Mouse (Mus musculus) forebrain, embryonic 15.5 days (tissue): ENCODE measurements at regions not wholly inside any gene's neighbourhood (a gene's known extent, or its start where the extent isn't known, plus 50 kb on each side); places are given as distances from the start of the nearest gene placed in this dataset.

Source experiments
- ATAC-seq: fragments of 200-750 bp; cut with Nextera tagmentation; replicated peaks from 2 replicates; pipeline ENCODE4 v1.8.0; 2017; ENCODE audit warnings: mild to moderate bottlenecking, moderate TSS enrichment, moderate library complexity
- H3K27ac ChIP-seq: fragments of 300-500 bp; sonication (generic); replicated peaks from 2 replicates; pipeline ENCODE4 v1.5.1; 2015; ENCODE audit warnings: mild to moderate bottlenecking, inconsistent platforms
- H3K27me3 ChIP-seq: fragments of 300-500 bp; sonication (generic); 2 replicates; pipeline ENCODE4 v1.6.1; 2015; ENCODE audit warnings: inconsistent platforms
- H3K36me3 ChIP-seq: fragments of 300-500 bp; sonication (generic); 2 replicates; pipeline ENCODE4 v1.6.1; 2015; ENCODE audit warnings: mild to moderate bottlenecking, inconsistent platforms
- H3K4me1 ChIP-seq: fragments of 300-500 bp; sonication (generic); 2 replicates; pipeline ENCODE4 v1.6.1; 2015; ENCODE audit warnings: inconsistent platforms
- H3K4me2 ChIP-seq: fragments of 300-500 bp; sonication (generic); replicated peaks from 2 replicates; pipeline ENCODE4 v1.6.1; 2015; ENCODE audit warnings: mild to moderate bottlenecking, inconsistent platforms
- H3K4me3 ChIP-seq: fragments of 300-500 bp; sonication (generic); 2 replicates; pipeline ENCODE4 v1.5.1; 2015; ENCODE audit warnings: mild to moderate bottlenecking, inconsistent platforms
- H3K9ac ChIP-seq: fragments of 300-500 bp; sonication (generic); replicated peaks from 2 replicates; pipeline ENCODE4 v1.6.1; 2015; ENCODE audit warnings: mild to moderate bottlenecking, inconsistent platforms
- H3K9me3 ChIP-seq: fragments of 300-500 bp; sonication (generic); 2 replicates; pipeline ENCODE4 v1.6.1; 2016; ENCODE audit warnings: inconsistent platforms
- WGBS: fragments of 180-500 bp; shearing (Covaris S2); methylation state at CpG from one replicate; pipeline ENCODE4 v1.1.7; 2015; ENCODE audit warnings: mixed read lengths; 5-methylcytosine and 5-hydroxymethylcytosine counted together

GRCm38 (mm10) chr10:67658005-67658545, 109.3 kb upstream of the Ado start:
- H3K4me1 ChIP-seq: no peaks in the 10 kb centered on the region
- no peak overlapping the region for H3K27ac ChIP-seq
- H3K36me3 ChIP-seq: no peaks in the 10 kb centered on the region
- no peaks in the 10 kb centered on the region for H3K9me3 ChIP-seq
- no peak for ATAC-seq
- no peak overlapping the region for H3K4me3 ChIP-seq
- 82% methylated on average over 4 of the region's 4 CpGs for WGBS
- H3K9ac ChIP-seq: no peak overlapping the region
- H3K27me3 ChIP-seq: no peaks in the 10 kb centered on the region
- H3K4me2 ChIP-seq: no peak overlapping the region

DNA sequence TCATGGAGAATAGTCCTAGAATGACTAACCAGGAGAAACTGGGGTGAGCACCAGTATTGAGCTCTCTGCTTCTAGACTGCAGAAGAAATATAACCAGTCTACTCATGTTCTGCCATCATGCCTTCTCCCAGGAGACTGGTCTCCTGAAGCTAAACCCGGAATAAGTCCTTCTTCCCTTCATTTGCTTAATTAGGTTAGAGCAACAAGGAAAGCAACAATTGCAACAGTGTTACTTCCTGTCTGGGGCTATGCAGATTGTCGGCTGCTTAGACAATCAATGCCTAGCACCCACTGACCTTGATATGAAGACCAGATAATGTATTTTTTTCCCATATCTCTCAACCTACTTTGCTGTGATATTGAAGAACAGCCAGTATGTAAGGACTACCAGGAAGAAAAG, 108.5 kb upstream of the Ado start:
- ATAC-seq: no peak
- Histone ChIP-seq H3K27ac (no peak overlapping the region), H3K4me3 (no peak overlapping the region), H3K36me3 (no peaks in the 10 kb centered on the region), H3K9me3 (no peaks in the 10 kb centered on the region), H3K9ac (no peak overlapping the region), H3K4me2 (no peak overlapping the region), H3K4me1 (no peaks in the 10 kb centered on the region), H3K27me3 (no peaks in the 10 kb centered on the region)
- WGBS: 68% methylated on average over 2 of the region's 2 CpGs

GRCm38 (mm10) chr10:67654518-67654917, 105.8 kb upstream of the Ado start:
- Histone ChIP-seq H3K27ac (no peak overlapping the region), H3K9me3 (no peaks in the 10 kb centered on the region), H3K9ac (no peak overlapping the region), H3K4me1 (no peaks in the 10 kb centered on the region), H3K4me3 (no peak overlapping the region), H3K36me3 (no peaks in the 10 kb centered on the region), H3K4me2 (no peak overlapping the region), H3K27me3 (no peaks in the 10 kb centered on the region)
- WGBS: 85% methylated on average over 10 of the region's 10 CpGs
- ATAC-seq: no peak

GRCm38 (mm10) chr10:67652300-67652699, 103.5 kb upstream of the Ado start:
- no peak overlapping the region for H3K27ac ChIP-seq
- no peaks in the 10 kb centered on the region for H3K36me3 ChIP-seq
- no peaks in the 10 kb centered on the region for H3K9me3 ChIP-seq
- 74% methylated on average over 3 of the region's 3 CpGs for WGBS
- no peak overlapping the region for H3K4me2 ChIP-seq
- H3K4me3 ChIP-seq: no peak overlapping the region
- peaks cover 9% of the 10 kb centered on the region; the same call in 1 of the 2 replicates for H3K4me1 ChIP-seq
- no peak for ATAC-seq
- H3K27me3 ChIP-seq: no peaks in the 10 kb centered on the region
- no peak overlapping the region for H3K9ac ChIP-seq

GRCm38 (mm10) chr10:67651386-67651785, 102.6 kb upstream of the Ado start:
- no peaks in the 10 kb centered on the region for H3K36me3 ChIP-seq
- no peaks in the 10 kb centered on the region for H3K27me3 ChIP-seq
- H3K4me3 ChIP-seq: no peak overlapping the region
- H3K4me2 ChIP-seq: no peak overlapping the region
- H3K27ac ChIP-seq: no peak overlapping the region
- peaks cover 12% of the 10 kb centered on the region; the same call in 1 of the 2 replicates for H3K4me1 ChIP-seq
- H3K9ac ChIP-seq: no peak overlapping the region
- H3K9me3 ChIP-seq: no peaks in the 10 kb centered on the region
- 85% methylated on average over 2 of the region's 2 CpGs for whole genome bisulfite sequencing
- ATAC-seq: no peak

DNA sequence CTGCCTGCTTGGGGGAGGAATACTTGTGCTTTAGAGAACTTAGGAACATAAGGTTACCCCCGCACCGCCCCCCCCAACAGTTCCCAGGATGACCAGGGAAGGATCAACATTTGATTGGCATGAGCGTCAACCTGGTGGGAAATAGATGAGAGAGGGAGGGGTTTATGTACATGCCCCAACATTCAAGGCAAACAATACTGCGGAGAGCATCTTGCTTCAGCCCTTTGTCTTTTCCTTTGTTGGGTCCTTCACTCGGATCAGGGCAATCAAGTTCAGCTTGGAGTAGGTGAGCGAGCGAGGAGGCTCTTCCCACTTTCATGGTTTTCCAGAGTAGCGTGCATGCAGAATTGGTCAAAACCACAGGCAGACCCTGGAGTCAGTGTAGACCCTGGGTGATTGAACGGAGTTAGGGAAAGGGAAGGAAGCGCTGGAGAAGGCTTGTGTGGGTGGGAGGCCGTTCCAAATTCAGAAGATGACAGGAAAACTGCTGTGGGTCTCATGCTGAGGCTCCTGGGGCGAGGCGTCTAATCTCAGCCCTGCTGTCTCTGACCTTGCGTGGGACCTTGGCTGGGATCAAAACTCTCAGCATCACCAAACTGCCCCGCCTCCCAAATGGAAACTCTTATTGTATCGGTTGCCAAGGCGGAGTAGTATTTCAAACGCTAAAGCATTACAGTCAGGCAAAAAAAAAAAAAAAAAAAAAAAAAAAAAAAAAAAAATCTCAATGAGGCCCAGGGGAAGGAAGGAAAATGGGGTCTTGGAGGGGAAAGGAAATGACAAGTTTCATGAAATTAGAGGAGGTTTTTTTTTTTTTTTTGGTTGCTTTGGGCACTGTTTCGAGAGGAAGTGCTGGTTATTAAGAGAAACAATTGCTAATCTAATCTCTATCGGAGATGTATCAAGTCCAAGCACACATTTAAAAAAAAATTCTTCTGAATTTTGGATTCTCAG, 99.3 kb upstream of the Ado start:
- H3K9me3 ChIP-seq: no peaks in the 10 kb centered on the region
- WGBS: 36% methylated on average over 20 of the region's 20 CpGs
- no peak overlapping the region for H3K9ac ChIP-seq
- peak overlapping the region; percentile 38 for H3K4me2 ChIP-seq
- peaks cover 12% of the 10 kb centered on the region; the same call in 1 of the 2 replicates for H3K4me1 ChIP-seq
- 0 out of 2 replicates have a peak, but pooled peaks cover 3% of the 10 kb centered on the region for H3K27me3 ChIP-seq
- H3K27ac ChIP-seq: no peak overlapping the region
- no peaks in the 10 kb centered on the region for H3K36me3 ChIP-seq
- no peak for ATAC-seq
- peak overlapping the region; percentile 17; the same call in 1 of the 2 replicates for H3K4me3 ChIP-seq

- 0 out of 2 replicates have a peak overlapping the region, but pooled peaks have one; percentile 18 for H3K9ac ChIP-seq
- peaks cover 12% of the 10 kb centered on the region; the same call in 1 of the 2 replicates for H3K4me1 ChIP-seq
- H3K4me2 ChIP-seq: peak overlapping the region; percentile 38
- no peaks in the 10 kb centered on the region for H3K36me3 ChIP-seq
- ATAC-seq: 0 out of 2 replicates have a peak, but pooled peaks have one; percentile 67
- H3K9me3 ChIP-seq: no peaks in the 10 kb centered on the region
- peak overlapping the region; percentile 17 for H3K4me3 ChIP-seq
- H3K27ac ChIP-seq: no peak overlapping the region
- WGBS: 9% methylated on average over 14 of the region's 14 CpGs
- 0 out of 2 replicates have a peak, but pooled peaks cover 3% of the 10 kb centered on the region for H3K27me3 ChIP-seq
Observed at GRCm38 (mm10) chr10:67646659-67647559, 98.2 kb upstream of the Ado start.

DNA sequence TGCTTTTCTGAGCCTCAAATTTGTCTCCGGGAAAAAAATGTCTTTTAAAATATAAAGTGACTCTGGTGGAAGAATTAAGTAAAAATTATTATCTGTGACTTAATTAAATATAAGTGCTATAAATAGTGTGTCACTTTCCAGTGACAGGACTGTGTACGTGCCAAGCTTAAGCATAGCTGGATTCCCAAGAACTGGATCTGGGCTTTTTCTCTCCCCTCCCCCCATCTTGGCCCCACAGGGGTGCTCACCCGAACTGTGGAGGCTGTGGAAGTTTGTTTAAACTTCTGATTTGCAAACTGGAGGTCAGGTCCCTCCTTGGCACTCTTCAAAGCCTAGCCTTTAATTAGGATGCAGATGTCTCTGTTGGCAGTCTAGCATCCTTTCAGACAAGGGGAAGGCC, 97.1 kb upstream of the Ado start:
- Histone ChIP-seq H3K4me1 (peaks cover 12% of the 10 kb centered on the region; the same call in 1 of the 2 replicates), H3K9me3 (no peaks in the 10 kb centered on the region), H3K27me3 (0 out of 2 replicates have a peak, but pooled peaks cover 3% of the 10 kb centered on the region), H3K27ac (no peak overlapping the region), H3K36me3 (no peaks in the 10 kb centered on the region), H3K4me2 (no peak overlapping the region), H3K9ac (no peak overlapping the region), H3K4me3 (no peak overlapping the region)
- no peak for ATAC-seq
- 56% methylated on average over 3 of the region's 3 CpGs for WGBS

DNA sequence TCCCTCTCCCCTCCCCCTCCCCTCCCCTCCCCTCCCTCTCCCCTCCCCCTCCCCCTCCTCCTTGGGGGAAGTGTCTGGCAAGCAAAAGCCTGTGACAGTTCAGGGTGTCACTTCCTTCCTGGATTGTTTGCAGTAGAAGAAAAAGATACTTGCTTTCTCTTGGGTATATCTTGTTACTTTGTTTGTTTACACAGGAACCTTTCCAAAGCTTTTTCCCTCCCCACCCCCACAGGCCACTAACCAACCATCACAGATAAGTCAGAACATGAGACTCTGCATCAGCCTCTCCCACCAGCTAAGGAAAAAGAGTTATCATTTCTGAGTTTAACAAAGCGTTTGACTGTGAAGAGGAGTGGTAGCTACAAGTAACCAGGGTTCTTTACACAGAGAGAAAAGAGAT, 95.5 kb upstream of the Ado start:
- no peak for ATAC-seq
- H3K4me1 ChIP-seq: peaks cover 12% of the 10 kb centered on the region; the same call in 1 of the 2 replicates
- 0 out of 2 replicates have a peak, but pooled peaks cover 3% of the 10 kb centered on the region for H3K27me3 ChIP-seq
- no peaks in the 10 kb centered on the region for H3K36me3 ChIP-seq
- WGBS: 76% methylated on average over 1 of the region's 1 CpGs
- no peak overlapping the region for H3K4me3 ChIP-seq
- no peak overlapping the region for H3K4me2 ChIP-seq
- no peaks in the 10 kb centered on the region for H3K9me3 ChIP-seq
- H3K9ac ChIP-seq: no peak overlapping the region
- H3K27ac ChIP-seq: no peak overlapping the region

- Histone ChIP-seq H3K4me3 (no peak overlapping the region), H3K27ac (no peak overlapping the region), H3K9ac (no peak overlapping the region), H3K4me1 (peaks cover 12% of the 10 kb centered on the region; the same call in 1 of the 2 replicates), H3K4me2 (no peak overlapping the region), H3K27me3 (0 out of 2 replicates have a peak, but pooled peaks cover 3% of the 10 kb centered on the region), H3K9me3 (no peaks in the 10 kb centered on the region), H3K36me3 (no peaks in the 10 kb centered on the region)
- ATAC-seq: no peak
- WGBS: 73% methylated on average over 7 of the region's 7 CpGs
Observed at GRCm38 (mm10) chr10:67643685-67644084, 94.9 kb upstream of the Ado start.

DNA sequence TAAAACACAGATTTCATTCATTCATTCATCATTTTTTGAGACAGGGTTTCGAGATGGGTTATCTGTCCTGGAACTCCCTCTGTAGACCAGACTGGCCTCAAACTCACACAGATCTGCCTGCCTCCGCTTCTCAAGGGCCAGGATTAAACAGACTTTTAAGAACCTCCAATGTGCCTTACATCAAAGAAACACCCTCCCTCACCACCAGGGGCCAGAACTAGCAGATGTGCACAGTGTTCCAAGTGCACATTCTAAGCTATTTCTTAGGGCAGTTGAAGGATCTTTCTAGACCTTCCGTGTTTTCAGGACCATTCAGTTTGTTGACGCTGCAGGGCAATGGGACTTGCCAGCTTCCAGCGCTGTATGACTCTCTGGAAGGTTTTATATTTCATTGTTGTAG, 88.6 kb upstream of the Ado start:
- Histone ChIP-seq H3K36me3 (no peaks in the 10 kb centered on the region), H3K4me3 (no peak overlapping the region), H3K4me1 (peaks cover 4% of the 10 kb centered on the region; the same call in 1 of the 2 replicates), H3K27ac (no peak overlapping the region), H3K9me3 (no peaks in the 10 kb centered on the region), H3K9ac (no peak overlapping the region), H3K4me2 (no peak overlapping the region), H3K27me3 (no peaks in the 10 kb centered on the region)
- no peak for ATAC-seq
- WGBS: 68% methylated on average over 5 of the region's 5 CpGs
